Mouse (Mus musculus) megakaryocyte-erythroid progenitor cell, adult 5 weeks (primary cell): Measurements from ENCODE around the gene Dlx4. TPM values are rescaled to one million over a fixed set of nuclear protein-coding genes. Genes with fewer than 3 reads are reported as not detected.

ENCODE experiments used
- polyA plus RNA-seq: library from polyadenylated mRNA; stranded (reverse); fragments of >175 nt; gene quantifications from 2 replicates; pipeline ENCODE4 v1.2.3, GENCODE M21; 2012

Dlx4 gene
- 0.08 TPM in 1 of 2 replicates, not detected in the other for polyA plus RNA-seq

DNA sequence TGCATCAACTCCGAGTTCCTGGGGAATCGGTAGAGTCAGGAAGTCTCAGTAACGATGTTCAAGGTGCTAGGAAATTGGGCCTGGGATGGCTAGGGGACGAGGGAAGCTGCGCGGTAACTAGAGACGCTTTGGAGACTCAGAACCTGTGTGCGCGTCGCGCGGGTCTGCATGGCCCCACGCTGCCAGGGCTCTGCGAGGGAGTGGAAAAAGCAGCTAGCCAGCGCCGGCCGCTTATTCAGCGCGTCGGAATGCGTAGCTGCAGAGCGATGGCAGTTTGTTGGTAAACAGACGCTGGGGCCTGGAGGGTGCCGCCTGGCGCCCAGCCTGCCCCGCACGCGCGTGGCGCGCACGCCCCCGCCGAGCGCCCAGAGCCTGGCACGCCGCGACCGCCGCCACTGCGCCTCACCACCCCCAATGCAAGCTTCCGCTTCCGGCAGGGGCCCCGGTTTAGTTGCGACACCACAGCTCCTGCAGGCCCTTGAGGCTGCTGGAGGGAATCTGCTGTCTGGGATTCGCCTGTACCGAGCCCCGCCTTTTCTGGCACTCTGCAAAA, at the start of gene Dlx4:
TSS of gene Dlx4 (minus strand) at position 413 of the 553 bp plus-strand sequence.

GRCm38 (mm10) chr11:95119990-95120632, 26.0 kb downstream of the Dlx4 start, which contains the start of gene Dlx3:
Dlx3 (plus strand) TSS chr11:95120119.

Other genes starting within 250 kb of the Dlx4 start
- gene Col1a1, start 210.0 kb downstream of the Dlx4 start, polyA plus RNA-seq: 0.12 and 0.71 TPM in 2 replicates
- gene Hils1, start 178.7 kb downstream of the Dlx4 start, polyA plus RNA-seq: not detected in 2 replicates
- not detected in 2 replicates for gene Sgca, start 169.9 kb downstream of the Dlx4 start, polyA plus RNA-seq
- 225 and 260 TPM in 2 replicates for gene Ppp1r9b, start 155.2 kb downstream of the Dlx4 start, polyA plus RNA-seq
- 163 and 192 TPM in 2 replicates for gene Samd14, start 136.4 kb downstream of the Dlx4 start, polyA plus RNA-seq
- gene Pdk2, start 104.9 kb downstream of the Dlx4 start, polyA plus RNA-seq: 15.8 and 18.5 TPM in 2 replicates
- gene Itga3, start 69.5 kb downstream of the Dlx4 start, polyA plus RNA-seq: 0.23 and 0.24 TPM in 2 replicates
- 0.02 and 0.19 TPM in 2 replicates for gene Dlx3, start 26.1 kb downstream of the Dlx4 start, polyA plus RNA-seq
- gene Tac4, start 115.3 kb upstream of the Dlx4 start, polyA plus RNA-seq: 0.10 TPM in 1 of 2 replicates, not detected in the other
- gene Kat7, start 164.0 kb upstream of the Dlx4 start, polyA plus RNA-seq: 49.2 and 57.7 TPM in 2 replicates
- 468 and 504 TPM in 2 replicates for gene Fam117a, start 190.8 kb upstream of the Dlx4 start, polyA plus RNA-seq
- gene Slc35b1, start 238.4 kb upstream of the Dlx4 start, polyA plus RNA-seq: 9.7 and 9.9 TPM in 2 replicates